Mouse (Mus musculus): ENCODE data around the gene Mrpl39.

Gene Mrpl39

DNA sequence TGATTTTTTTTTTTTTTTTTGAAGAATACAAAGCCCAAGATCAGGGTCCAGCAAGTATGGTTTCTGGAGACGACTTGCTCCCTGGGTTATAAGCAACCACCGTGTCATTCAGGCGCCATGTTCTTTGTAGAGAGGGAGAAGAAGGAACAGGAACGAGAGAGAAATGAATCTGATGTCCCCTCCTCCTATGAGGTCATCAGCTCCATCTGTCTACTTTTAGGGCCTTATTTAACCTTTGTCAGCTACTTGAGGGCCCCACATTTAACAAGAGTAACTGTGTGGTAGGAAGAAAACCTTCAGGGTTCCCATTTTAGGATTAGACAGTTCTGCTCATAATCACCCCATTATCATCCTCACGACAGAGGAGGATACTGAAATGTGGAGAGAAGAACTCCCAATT lies 34.5 kb downstream of the Mrpl39 start:
- DNase-seq (ENCODE audit: extremely low read depth, low read depth) = no peak

DNA sequence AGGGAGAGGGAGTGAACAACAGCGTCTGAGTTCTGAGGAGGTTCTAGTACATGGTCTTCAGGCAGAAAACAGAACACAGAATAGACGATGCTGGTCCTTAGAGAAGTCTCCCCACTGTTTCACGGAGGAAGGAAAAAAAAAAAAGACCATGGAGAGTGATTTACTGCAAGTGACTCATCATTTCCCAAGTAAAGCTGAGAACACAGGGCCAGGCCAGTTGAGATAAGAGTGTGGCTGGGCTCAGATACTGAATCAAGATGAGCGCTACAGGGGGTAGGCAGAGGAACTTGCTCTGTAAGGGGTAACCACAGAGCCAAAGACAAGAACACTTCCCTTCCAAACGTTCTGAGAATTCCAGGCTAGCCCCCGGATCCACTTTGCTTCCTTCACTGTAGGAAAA lies 36.8 kb downstream of the Mrpl39 start:
- peak; percentile 77 for DNase-seq (ENCODE audit: extremely low read depth, low read depth)

DNA sequence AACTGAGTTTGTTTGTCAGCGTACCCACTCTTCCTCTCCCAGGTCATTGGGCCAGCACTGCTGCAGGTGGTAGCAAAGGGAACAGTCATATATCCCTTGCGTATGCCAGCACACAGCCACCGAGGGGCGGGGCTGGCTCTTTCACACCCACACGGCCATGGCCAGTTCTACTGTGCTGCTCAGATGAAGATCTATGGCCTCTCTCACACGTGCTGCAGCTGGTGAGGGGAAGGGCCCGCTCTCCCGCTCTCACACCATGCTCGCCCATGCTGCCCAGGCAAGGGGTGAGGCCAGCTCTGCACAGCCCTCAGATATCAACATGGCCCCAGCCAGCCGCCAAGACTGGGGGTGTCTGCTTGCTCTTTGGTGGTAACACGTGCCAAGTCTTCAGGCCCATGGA lies 39.4 kb downstream of the Mrpl39 start:
- DNase-seq (ENCODE audit: extremely low read depth, low read depth) = no peak

DNA sequence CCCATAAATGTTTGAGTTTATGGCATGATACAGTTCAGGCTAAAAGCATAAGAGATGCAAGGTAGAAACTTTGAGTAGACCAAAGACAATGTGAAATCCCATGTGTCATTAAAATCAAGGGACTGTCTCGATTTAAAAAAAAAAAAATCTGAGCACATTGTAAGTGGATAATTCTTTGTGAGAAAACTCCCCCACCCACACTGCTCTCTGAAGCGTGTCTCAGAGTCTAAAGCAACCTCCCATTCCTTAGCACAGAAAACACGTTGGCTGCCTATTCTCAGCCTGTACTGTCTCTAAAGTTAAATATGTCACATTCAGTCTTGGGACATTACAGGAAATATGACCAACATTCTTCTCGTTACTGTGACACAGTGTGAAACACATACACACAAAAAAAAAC lies 53.6 kb downstream of the Mrpl39 start:
- no peak for DNase-seq (ENCODE audit: extremely low read depth, low read depth)

DNA sequence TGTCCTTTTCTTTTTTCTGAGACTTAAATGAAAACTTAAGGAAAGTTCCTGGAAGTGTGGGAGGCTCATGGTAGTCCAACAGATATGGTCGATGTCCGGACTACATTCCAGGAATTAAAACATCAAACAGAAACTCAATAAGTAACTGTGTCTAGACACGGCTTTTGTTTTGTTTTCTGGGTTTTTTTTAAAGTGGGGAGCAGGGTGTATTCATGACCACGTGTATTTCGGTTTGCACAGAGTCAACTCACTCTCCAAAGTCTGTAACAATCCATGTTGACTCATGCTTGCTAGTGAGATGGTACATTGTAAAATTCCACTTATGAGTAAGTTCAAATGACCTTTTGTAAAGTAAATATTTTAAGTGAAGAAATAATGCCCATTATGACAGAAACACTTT lies 54.8 kb downstream of the Mrpl39 start:
- DNase-seq (ENCODE audit: extremely low read depth, low read depth) = no peak

DNA sequence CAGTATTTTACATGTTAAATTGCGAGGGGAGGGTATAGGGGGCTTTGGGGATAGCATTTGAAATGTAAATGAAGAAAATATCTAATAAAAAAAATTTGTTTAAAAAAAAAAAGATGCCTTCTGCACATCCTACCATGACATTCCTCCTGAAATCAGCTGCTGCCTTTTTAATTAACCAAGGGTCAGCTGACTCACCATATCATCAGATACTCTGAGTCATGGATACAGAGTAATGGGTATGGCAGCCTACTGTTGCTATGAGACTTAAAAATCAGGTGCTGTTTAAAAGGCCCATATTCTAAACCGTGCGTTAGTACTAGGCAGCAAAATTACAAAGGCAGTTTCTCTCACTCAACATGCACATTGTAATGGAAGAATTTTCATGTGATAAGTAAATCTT lies 58.2 kb downstream of the Mrpl39 start:
- DNase-seq (ENCODE audit: extremely low read depth, low read depth) = no peak
